Mouse (Mus musculus) liver, embryonic 14.5 days (tissue): ENCODE results near the gene Faap24.

Source experiments
- CTCF ChIP-seq: IDR thresholded peaks from 2 replicates; pipeline ENCODE4 v1.5.1; 2016; ENCODE audit warnings: antibody characterized with exemption, low read depth, control low read depth
- EP300 ChIP-seq: IDR thresholded peaks from 2 replicates; pipeline ENCODE4 v1.6.1; 2016; ENCODE audit warnings: antibody characterized with exemption, low read depth

- TF ChIP-seq EP300: no peak
- TF ChIP-seq CTCF: no peak
These were observed 4.5 kb upstream of the Faap24 start for GRCm38 (mm10) chr7:35401169-35401568.
